ENCODE assay signal across 29 mouse cellular contexts in genomic region chr16:78579386-78579785, GRCm38 (mm10).
"Had no signal": no experiment of that assay in that cellular context is flagged by ENCODE, and none has a peak within 500 bp of the region (broad histone marks: within the 10 kb centered on the region; RNA-seq: fewer than 3 reads in every experiment).

No protein-coding gene starts in this region.

- H3K27ac ChIP-seq: heart, embryonic 13.5 days; heart, embryonic 15.5 days; hindbrain, embryonic 10.5 days; hindbrain, embryonic 12.5 days; hindbrain, embryonic 13.5 days; hindbrain, embryonic 14.5 days; hindbrain, embryonic 15.5 days; hindbrain, postnatal 0 days; intestine, embryonic 15.5 days; kidney, embryonic 15.5 days; kidney, postnatal 0 days; layer of hippocampus, adult 2 months; left cerebral cortex, adult 2 months had no signal

- H3K9me3 ChIP-seq: heart, embryonic 12.5 days; heart, embryonic 13.5 days; heart, embryonic 15.5 days; hindbrain, embryonic 10.5 days; hindbrain, embryonic 12.5 days; hindbrain, embryonic 13.5 days; hindbrain, embryonic 15.5 days; intestine, embryonic 15.5 days; kidney, embryonic 15.5 days had no signal

- H3K4me3 ChIP-seq: heart, embryonic 12.5 days; heart, embryonic 13.5 days; heart, embryonic 15.5 days; hindbrain, embryonic 10.5 days; hindbrain, embryonic 12.5 days; hindbrain, embryonic 13.5 days; hindbrain, embryonic 15.5 days; intestine, embryonic 15.5 days; kidney, embryonic 15.5 days; layer of hippocampus, adult 2 months; left cerebral cortex, adult 2 months had no signal

- H3K27me3 ChIP-seq: heart, embryonic 12.5 days; heart, embryonic 13.5 days; heart, embryonic 15.5 days; hindbrain, embryonic 12.5 days; hindbrain, embryonic 13.5 days; hindbrain, embryonic 15.5 days; intestine, embryonic 15.5 days; kidney, embryonic 15.5 days had no signal

- DNase-seq: heart, postnatal 14 days; heart, postnatal 36 days; heart, postnatal 4 days; kidney, adult 11 months; kidney, adult 18-20 months; kidney, adult 2 months; kidney, adult 8-10 months; kidney, adult 9 months; kidney, postnatal 10 days; kidney, postnatal 14 days; kidney, postnatal 25 days; kidney, postnatal 36 days; kidney, postnatal 4 days; layer of hippocampus, adult 9-11 months; layer of hippocampus, postnatal 36 days had no signal

- H3K36me3 ChIP-seq: heart, embryonic 12.5 days; heart, embryonic 13.5 days; heart, embryonic 15.5 days; hindbrain, embryonic 10.5 days; hindbrain, embryonic 12.5 days; hindbrain, embryonic 13.5 days; hindbrain, embryonic 15.5 days; intestine, embryonic 15.5 days; kidney, embryonic 15.5 days had no signal
